Mouse (Mus musculus) mature B cell (primary cell): ENCODE results near the gene Rbms1.

ENCODE experiments used
- in situ Hi-C: fragments of 300-500 bp; cut with MboI; formaldehyde crosslinking; loops from 2 replicates; pipeline ENCODE4 v1.14.3; 2019

Gene Rbms1

GRCm38 (mm10) chr2:60808822-60809221 is 154.2 kb downstream of the Rbms1 start:
- in situ Hi-C loops, result no loop called here

DNA sequence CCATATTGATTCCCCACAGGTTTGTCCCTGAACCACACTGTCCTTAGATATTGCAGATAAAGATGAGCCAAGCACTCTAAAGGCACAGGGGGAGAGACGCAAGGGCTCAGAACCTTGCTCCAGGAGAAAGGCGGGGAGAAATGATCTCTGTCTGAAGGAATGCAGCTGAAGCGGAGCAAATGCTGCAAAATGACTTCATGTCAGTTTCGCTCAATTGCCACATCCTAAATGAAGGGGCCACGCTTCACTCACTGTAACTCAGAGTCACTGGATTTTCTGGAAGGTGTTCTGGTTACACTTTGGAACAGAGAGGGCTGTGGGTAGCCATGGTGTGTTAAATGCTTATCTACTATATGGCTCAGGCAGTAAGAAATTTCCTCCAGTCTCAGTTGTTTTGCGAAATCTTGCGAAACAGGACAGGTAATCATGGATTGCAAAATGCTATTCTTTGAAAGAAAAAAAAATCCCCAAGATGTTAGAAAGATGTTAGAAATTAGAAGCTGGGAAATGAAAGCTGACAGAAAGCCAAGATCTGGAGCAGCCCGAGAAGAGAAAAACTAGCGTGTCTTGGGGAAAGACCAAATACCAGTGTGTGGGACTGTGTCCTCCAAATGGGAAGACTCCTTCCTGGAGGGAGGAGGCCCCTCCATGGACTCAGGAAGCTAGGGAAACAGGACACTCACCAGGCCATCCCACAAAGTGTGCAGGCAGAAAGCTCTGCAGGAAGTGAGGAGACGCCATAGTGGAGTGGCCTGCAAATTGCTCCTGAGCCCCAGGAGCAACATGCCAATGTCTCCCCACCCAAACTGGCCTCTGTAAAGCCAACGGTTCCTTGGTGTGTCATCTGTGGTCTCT is 155.4 kb downstream of the Rbms1 start:
- in situ Hi-C loops, result no loop called here

DNA sequence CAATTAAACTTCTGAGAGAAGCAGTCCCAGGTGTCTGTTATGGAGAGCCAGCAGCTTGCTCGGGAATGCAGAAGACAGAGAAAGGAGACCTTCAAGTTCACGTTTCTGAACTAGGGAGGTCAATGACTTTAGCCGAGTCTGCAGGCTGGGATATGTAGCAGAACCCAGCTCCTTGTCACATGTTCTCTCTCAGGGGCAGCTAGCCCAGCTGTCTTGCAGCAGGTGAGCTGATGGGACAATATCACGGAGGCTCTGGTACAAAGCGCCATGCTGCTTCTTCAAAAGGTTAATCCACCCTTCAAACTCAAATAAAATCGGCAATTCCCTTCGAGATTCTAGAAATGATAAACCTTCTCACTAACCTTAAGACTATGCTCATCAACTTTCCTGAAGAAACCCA is 158.2 kb downstream of the Rbms1 start:
- in situ Hi-C loops, result no loop called here

DNA sequence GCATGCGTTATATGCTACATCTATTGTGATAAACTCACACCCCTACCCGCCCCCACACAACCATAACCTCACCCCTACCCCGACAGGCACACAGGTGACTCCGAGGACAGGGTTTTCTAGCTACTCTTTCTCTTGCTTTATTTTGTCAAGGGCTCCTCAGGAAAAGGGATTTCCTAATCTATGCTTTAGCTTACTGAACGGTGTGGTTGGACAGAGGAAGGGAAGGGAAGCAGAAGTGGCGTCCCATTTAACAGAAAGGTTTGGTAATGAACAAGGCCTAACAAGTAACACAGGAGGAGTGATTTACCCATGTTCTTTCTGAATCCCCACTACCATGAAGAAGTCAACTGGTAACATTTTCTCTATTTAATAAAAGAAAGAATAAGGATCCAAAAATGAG is 159.6 kb downstream of the Rbms1 start:
- in situ Hi-C loops, result no loop called here

GRCm38 (mm10) chr2:60802828-60803227 is 160.2 kb downstream of the Rbms1 start:
- in situ Hi-C loops, result no loop called here

DNA sequence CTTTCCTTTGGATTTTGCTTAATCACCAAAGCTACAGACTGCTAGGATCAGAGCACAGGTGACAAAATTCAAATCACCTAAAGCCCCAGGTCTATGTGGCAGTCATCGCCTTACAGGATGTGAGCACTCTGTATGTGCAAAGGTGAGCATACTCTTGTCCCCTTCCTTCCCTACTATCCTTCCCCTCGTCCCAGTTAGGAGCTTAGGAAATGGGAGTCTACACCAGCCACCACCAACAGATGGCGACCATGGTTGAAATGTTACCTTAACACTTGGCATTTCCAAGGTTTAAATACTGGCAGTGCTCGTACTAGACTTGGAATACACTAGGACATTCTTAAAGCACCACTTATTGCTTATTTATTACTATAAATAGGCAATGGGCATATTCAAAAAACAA is 160.8 kb downstream of the Rbms1 start:
- in situ Hi-C loops, result no loop called here

- in situ Hi-C loops, result no loop called here
Measured at GRCm38 (mm10) chr2:60801571-60802155, 161.3 kb downstream of the Rbms1 start.

DNA sequence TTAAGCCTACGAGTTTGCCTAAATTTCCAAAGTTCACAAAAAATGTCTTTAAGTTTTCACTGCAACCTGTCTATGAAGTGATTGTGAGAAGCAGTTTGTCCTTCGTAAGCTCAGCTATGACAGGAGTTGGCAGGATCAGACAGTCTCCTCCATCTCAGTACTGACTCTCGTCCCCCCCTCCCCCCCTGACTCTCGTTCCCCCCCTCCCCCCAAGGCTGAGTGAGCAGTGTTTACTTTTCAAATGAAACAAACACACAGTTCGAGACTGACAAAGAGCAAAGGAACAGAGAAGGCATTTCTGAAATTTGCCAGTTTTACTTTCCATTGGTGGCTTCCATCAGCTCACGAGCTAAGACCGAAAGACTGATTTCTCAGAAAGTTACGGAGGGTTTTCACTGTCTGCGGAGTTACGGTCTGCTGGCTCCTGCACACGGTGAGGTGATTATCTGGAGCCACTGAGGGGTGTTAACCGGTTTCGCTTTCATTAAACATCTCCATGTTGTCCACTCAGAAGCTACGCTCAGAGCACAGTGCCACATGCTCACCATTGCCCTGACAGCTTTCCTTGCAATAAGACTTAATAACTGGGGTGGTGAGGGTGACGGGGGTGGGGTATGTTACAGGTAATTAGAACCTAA is 162.0 kb downstream of the Rbms1 start:
- in situ Hi-C loops, result no loop called here

- in situ Hi-C loops, result no loop called here
Measured at GRCm38 (mm10) chr2:60799816-60800215, 163.2 kb downstream of the Rbms1 start.

DNA sequence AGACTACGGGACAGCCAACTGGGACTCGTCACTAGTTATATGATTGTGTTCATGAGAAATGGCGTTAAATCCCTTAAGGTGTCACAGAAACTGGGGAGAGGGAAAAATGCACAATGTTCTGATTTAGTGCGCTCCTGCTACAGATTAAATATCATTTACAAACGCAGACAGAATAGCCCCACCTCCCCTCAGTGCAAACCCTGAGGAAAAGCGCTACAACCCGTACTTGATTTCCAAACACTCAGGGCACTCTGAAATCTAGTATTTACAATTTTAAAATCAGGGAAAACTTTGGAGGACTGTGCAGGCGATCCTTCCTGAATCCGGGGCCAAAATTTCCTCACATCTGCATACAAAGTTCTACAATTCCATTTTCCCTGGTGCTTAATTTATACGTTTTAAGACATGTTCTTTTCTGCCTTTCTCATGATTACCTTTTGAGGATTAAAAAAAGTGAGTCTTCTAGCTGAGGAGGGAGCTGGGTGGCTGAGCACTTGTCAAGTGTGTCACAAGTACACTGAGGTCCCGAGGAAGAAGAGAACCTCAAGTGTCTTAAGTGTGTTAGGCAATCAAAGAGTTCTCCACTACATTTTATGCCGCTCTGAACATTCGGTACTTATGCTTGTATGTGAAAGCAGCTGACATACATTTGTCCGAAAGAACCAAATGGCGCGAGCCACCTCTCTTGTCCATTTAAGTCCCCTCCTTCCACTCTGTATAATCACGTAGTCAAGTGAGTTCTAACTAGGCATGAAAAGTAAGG is 164.0 kb downstream of the Rbms1 start:
- in situ Hi-C loops, result no loop called here

DNA sequence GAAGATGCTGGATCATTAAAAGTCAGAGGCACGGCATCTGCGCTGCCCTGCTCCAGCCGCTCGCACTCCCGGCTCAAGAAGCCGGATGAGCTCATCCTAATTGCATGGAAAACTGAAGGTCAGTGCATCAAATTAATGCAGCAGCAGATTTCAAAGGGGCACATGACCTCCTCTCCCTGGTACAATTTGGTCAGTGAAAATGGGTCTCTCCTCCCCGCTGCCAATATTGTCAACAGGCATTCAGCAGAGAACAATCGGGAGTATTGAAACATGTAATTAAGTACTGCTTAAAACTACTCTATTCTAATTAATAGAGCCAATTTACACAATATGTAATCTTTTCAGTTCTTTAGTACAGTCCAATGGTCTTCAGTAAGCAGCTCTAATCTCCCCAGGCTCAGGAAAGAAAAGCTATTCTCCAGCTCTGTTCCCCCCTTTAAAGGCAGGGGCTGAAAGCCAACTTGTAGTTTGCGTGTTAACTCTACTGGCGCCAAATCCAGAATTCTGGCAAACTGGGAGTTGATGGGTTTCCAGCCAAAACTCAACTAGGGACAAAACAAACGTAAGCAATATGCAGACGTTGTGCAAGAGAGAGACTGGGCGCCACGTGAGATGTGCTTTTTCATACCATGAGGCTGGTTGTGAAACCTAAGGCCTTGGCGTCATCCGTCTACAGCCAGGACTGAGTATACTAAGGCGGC is 165.9 kb downstream of the Rbms1 start:
- in situ Hi-C loops, result no loop called here

GRCm38 (mm10) chr2:60796616-60796968 is 166.4 kb downstream of the Rbms1 start:
- in situ Hi-C loops, result no loop called here

- in situ Hi-C loops, result no loop called here
Measured at GRCm38 (mm10) chr2:60795861-60796260, 167.1 kb downstream of the Rbms1 start.

DNA sequence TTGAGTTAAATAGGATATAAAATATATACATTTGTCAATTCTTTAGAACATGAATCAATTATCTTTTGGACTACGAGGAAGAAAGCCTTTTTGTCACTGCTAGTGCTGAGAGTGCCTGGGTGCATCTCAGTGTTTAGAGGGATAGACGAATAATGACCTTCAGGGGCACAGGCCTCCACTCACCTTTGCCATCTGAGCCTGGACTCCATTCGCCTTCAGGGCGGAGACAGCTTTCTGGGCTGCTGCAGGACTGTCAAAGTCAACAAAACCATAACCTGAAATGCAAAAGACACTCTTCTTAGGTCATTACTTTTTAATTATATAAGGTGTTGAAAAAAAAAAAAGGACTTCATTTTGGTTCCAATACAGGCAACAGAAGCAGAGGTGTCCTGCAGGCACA is 170.5 kb downstream of the Rbms1 start:
- in situ Hi-C loops, result no loop called here

DNA sequence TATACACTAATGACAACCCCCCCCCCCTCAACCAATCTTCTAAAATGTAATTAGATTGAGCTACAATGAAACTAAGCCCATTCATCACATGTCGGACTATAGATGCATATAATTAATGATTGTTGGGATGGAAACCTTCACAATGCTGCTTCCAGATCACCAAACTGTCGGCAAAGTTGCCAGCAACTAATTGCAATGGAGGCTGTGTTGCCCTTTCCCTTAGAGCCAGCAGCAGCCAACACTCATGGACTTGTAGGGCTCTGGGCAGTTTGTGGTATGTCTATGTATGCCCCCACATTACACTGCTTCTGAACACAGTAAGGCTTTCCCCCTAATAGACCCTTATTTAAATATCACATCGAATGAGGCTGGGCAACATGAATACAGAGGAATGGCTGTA is 173.9 kb downstream of the Rbms1 start:
- in situ Hi-C loops, result no loop called here

GRCm38 (mm10) chr2:60788173-60788908 is 174.7 kb downstream of the Rbms1 start:
- in situ Hi-C loops, result no loop called here

DNA sequence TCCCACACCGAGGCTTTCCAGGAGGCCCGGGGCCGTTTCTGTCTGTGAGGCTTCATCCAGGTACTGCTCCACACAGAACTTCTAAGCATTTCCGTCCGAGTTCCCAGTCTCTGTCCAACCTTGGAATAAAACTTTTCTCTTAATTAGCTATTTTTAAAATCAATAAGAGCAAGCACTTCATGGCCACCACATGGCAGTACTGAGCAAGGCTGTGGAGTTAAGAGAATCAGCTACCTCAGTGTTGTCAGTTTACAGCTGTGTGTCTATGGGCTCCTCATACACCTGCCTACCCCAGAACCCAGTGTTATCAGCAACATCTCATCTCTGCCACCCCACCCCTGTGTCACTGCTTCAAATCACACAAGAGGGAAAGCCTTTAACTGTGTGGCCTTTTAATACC is 175.9 kb downstream of the Rbms1 start:
- in situ Hi-C loops, result no loop called here

GRCm38 (mm10) chr2:60786289-60786688 is 176.7 kb downstream of the Rbms1 start:
- in situ Hi-C loops, result no loop called here

DNA sequence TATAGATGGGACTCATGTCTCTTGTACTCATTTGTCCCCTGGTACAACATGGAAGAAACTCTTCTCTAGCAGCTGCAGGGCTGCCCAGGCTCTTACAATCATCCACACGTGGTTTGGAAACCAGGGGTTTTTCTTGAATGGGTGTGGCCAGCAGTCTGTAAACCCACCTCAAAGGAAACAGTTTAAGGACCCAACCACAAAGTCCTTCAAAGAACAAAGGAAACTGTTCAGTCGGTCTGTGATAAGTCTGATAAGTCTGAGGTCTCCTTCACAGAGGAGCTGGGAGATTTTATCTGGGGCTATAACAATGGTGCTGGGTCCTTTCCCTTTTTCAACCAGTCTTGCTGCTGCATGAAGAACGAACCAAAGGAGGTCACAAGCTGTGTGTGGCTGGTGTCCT is 188.5 kb downstream of the Rbms1 start:
- in situ Hi-C loops, result no loop called here

DNA sequence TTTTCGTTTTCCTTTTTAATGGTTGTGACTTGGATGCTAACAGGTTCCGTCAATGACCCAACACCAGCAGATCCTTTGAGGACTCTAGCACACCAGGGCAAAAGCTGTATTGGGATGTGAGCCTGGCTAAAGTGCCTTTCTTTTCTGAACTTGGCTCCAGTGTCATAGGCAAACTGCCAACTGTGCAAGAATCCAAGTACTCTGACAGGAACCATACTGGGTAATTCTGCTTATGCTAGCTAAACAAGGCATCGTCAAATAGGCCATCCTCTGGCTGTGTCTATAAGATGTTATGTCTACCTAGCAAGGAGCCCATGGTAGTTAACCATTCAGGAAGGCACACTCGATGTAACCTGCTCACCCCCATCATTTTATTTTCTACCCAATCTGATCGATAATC is 189.4 kb downstream of the Rbms1 start:
- in situ Hi-C loops, result no loop called here

DNA sequence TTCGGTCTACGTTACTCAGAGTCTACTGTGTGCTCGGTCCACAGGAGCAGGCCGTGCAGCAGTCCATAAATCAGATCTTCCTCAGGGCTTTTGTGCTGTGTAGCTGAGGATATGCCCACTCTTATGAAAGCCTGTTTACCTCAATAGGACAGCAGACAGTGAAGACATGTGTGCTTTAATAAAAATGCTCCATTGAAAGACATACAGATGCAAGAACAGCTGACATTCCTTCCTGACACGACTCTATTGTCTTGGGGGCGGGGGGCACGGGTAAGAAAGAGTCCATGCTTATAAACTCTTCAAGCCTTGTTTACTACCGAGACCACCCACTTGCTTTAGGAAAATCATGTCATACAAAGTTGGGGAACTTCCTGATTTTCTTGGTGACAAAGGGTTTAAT is 196.6 kb downstream of the Rbms1 start:
- in situ Hi-C loops, result no loop called here
